Mouse (Mus musculus) embryonic fibroblast, embryonic 13.5 days (primary cell): Measurements from ENCODE around the gene Fkbp11.

Experiments used
- CTCF ChIP-seq: IDR thresholded peaks from 2 replicates; pipeline ENCODE4 v1.5.1; 2011; ENCODE audit warnings: mild to moderate bottlenecking, control low read depth, low read length, moderate library complexity, borderline replicate concordance; ENCODE audit not compliant: insufficient read depth
- POLR2A ChIP-seq: IDR thresholded peaks from 2 replicates; pipeline ENCODE4 v1.6.1; 2011; ENCODE audit warnings: low read depth, mild to moderate bottlenecking, control low read depth, low read length, moderate library complexity

DNA sequence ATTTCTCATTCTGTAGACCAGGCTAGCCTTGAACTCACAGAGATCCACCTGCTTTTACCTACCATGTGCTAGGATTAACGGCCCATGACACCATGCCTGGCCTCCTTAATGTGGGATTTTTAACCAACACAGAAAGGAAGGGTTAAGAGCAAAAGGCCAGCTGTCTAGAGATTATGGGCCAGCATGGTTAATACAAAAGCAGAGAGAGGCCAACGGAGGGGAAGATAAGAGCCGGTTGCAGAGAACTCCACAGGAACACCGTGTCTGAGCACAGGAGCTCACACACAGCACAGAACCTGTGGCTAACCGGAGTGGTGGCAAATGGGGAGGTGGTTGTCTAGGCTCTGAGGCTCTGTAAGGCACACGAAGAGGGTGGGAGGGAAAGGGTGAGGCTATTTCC lies 5.4 kb upstream of the Fkbp11 start:
- TF ChIP-seq CTCF: no peak
- no peak for TF ChIP-seq POLR2A
